Mouse (Mus musculus): ENCODE results near the gene Styx.
"Not testable (repeated sequence)": the region's sequence is repeated elsewhere in the genome, so short reads cannot be mapped to it uniquely, and the experiment has no call there.

Gene Styx

GRCm38 (mm10) chr14:45464036-45465035, 113.4 kb downstream of the Styx start:
- DNase-seq (ENCODE audit: low spot score in 2 of 2): no peak

GRCm38 (mm10) chr14:45466371-45466770, 115.5 kb downstream of the Styx start:
- DNase-seq (ENCODE audit: low spot score in 2 of 2): not testable (repeated sequence)

- no peak for DNase-seq (ENCODE audit: low spot score in 2 of 2)
These were observed 118.6 kb downstream of the Styx start for GRCm38 (mm10) chr14:45469446-45469845.
